Mouse (Mus musculus): Measurements from ENCODE around the gene Rhbdf1.

- TF ChIP-seq CTCF (IDR thresholded peaks at IDR 0.05): no peak
- no peak; the same call in 1 of the 2 replicates for TF ChIP-seq EP300 (IDR thresholded peaks at IDR 0.05)
Measured at GRCm38 (mm10) chr11:32225222-32226104, 3.4 kb upstream of the Rhbdf1 start.
